Mouse (Mus musculus) megakaryocyte, embryonic 14.5 days (primary cell): ENCODE measurements around the gene Tas2r122. TPM values are rescaled to one million over a fixed set of nuclear protein-coding genes. Genes with fewer than 3 reads are reported as not detected.
"Not testable (repeated sequence)": the region's sequence is repeated elsewhere in the genome, so short reads cannot be mapped to it uniquely, and the experiment has no call there.

Source experiments
- H3K27me3 ChIP-seq: replicated peaks from 2 replicates; pipeline ENCODE3; 2012; ENCODE audit warnings: inconsistent platforms
- H3K36me3 ChIP-seq: replicated peaks from 2 replicates; pipeline ENCODE3; 2012; ENCODE audit warnings: low read length, inconsistent platforms, mixed read lengths
- H3K4me1 ChIP-seq: 2 replicates; pipeline ENCODE4 v1.6.1; 2012; ENCODE audit warnings: inconsistent platforms
- H3K4me3 ChIP-seq: replicated peaks from 2 replicates; pipeline ENCODE3; 2012; ENCODE audit warnings: moderate library complexity, mild to moderate bottlenecking, inconsistent platforms
- H3K9me3 ChIP-seq: 2 replicates; pipeline ENCODE4 v1.6.1; 2012; ENCODE audit warnings: inconsistent platforms
- FLI1 ChIP-seq: IDR thresholded peaks from 2 replicates; pipeline ENCODE4 v1.6.1; 2012; ENCODE audit warnings: low read length, inconsistent platforms, mixed read lengths
- GATA1 ChIP-seq: IDR thresholded peaks from 3 replicates; pipeline ENCODE4 v1.6.1; 2012; ENCODE audit warnings: mixed read lengths, low read length, inconsistent platforms, borderline replicate concordance
- polyA plus RNA-seq: library from polyadenylated mRNA; stranded (reverse); fragments of >175 nt; gene quantifications from 2 replicates; pipeline ENCODE4 v1.2.3, GENCODE M21; 2012; ENCODE audit warnings: low replicate concordance; ENCODE audit not compliant: insufficient read depth

Gene Tas2r122
- polyA plus RNA-seq, result not detected in 2 replicates

DNA sequence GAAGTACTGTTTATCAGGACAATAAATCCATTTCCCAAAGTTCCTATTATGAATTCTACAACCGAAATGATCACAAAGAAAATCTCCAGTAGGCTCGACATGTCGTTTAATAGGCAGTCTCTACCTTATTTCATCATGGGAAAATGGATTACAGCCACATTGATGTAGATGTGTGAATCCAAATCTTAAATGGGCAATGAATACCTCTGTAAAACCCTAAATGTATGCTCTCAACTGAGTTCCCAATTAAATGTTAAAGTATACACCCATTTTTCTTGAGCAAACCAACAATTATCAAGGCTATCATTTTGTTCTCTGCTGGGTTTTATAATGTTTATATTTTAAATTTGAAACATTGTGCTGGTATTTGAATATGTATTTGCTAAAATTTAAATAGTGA is at the start of gene Tas2r122:
Gene Tas2r122, minus strand, starts transcription at position 101 of the 400 bp plus-strand sequence.
- H3K4me1 ChIP-seq, result no peaks in the 10 kb centered on the region
- TF ChIP-seq FLI1 (no peak), GATA1 (no peak)
- H3K27me3 ChIP-seq, result no peaks in the 10 kb centered on the region
- H3K36me3 ChIP-seq, result no peaks in the 10 kb centered on the region
- no peak within 1 kb of the TSS for H3K4me3 ChIP-seq
- peaks cover 4% of the 10 kb centered on the region; the same call in 1 of the 2 replicates for H3K9me3 ChIP-seq

GRCm38 (mm10) chr6:132754430-132754829 is 42.7 kb upstream of the Tas2r122 start, which contains the start of gene Tas2r124:
TSS of gene Tas2r124 (plus strand) at chr6:132754730.
- TF ChIP-seq FLI1 (no peak), GATA1 (no peak)
- Histone ChIP-seq H3K9me3 (peaks cover 4% of the 10 kb centered on the region; the same call in 1 of the 2 replicates), H3K4me3 (no peak within 1 kb of the TSS), H3K27me3 (no peaks in the 10 kb centered on the region), H3K36me3 (no peaks in the 10 kb centered on the region), H3K4me1 (no peaks in the 10 kb centered on the region)

DNA sequence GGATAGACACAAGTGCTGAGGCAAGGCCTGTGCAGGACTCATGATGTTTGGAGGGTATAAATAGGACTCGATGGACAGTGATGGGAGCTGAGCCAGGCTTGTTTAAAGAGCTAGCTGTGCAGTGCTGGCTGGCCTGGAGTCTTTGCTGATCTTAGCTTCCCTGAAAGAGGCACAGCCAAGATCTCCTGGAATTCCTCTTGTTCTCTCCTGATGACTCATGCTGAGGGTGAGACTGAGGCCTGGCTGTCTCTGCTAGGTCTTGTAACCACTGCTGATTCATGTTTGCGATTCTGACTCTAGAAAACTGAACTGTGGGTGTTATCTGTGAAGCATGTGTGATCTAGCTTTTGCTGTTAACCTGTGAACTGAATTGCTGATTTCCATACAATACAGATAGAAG is 38.5 kb upstream of the Tas2r122 start:
- Histone ChIP-seq H3K36me3 (no peaks in the 10 kb centered on the region), H3K4me1 (no peaks in the 10 kb centered on the region), H3K9me3 (peaks cover 4% of the 10 kb centered on the region; the same call in 1 of the 2 replicates), H3K27me3 (no peaks in the 10 kb centered on the region), H3K4me3 (no peak overlapping the region)
- no peak for TF ChIP-seq GATA1
- no peak for TF ChIP-seq FLI1

GRCm38 (mm10) chr6:132737935-132738334 is 26.2 kb upstream of the Tas2r122 start, which contains the start of gene Tas2r115:
TSS of gene Tas2r115 (minus strand) at chr6:132738035.
- Histone ChIP-seq H3K36me3 (no peaks in the 10 kb centered on the region), H3K4me3 (no peak within 1 kb of the TSS), H3K27me3 (no peaks in the 10 kb centered on the region), H3K4me1 (no peaks in the 10 kb centered on the region), H3K9me3 (peaks cover 6% of the 10 kb centered on the region; the same call in 1 of the 2 replicates)
- TF ChIP-seq FLI1, result no peak
- no peak for TF ChIP-seq GATA1

DNA sequence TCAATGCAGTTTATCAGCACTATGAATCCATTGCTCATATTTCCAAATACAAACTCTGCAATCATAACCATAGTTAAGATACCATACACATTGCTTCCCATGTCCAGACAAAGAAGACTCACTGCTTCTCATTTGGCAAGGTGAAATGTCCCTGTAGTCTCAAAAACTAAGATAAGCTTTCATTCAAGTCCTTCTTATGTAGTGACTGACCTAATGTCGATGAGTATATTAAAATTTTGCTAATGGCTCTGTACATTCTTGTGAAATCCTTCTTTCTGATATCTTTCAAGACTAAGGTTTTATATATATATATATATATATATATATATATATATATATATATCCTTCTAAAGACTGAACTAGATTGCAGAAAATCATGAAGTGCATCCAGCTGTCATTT is 10.8 kb downstream of the Tas2r122 start, which contains the start of gene Tas2r121:
Gene Tas2r121, minus strand, starts transcription at position 101 of the 400 bp plus-strand sequence.
- Histone ChIP-seq H3K27me3 (no peaks in the 10 kb centered on the region), H3K9me3 (no peaks in the 10 kb centered on the region)
- no peak for TF ChIP-seq GATA1
- no peak for TF ChIP-seq FLI1

DNA sequence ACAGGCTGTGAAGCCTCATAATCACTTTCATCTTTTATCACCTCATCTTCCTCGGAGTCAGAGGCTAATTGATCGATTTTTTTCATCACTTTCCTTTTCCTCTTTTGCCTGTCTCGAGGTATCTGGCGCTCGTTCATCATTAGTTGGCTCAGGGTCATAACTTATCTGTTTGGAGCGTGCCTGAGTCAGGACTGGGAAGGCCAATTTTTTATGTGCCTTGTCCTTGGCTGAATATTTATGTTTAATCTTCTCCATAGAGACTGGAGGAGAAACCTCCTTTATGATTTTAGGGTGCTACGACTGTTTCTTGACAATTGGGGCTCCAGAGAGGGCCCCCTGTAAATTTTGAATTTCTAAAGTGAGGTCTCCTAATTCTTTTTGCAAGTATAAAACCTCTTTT is 20.1 kb downstream of the Tas2r122 start:
- H3K36me3 ChIP-seq, H3K4me1 ChIP-seq, H3K27me3 ChIP-seq, H3K4me3 ChIP-seq, H3K9me3 ChIP-seq: not testable (repeated sequence)

More for the DNA sequence above, 10.8 kb downstream of the Tas2r122 start, which contains the start of gene Tas2r121:
- Histone ChIP-seq H3K4me3 (no peak within 1 kb of the TSS), H3K4me1 (no peaks in the 10 kb centered on the region), H3K36me3 (no peaks in the 10 kb centered on the region)

Other genes with a start within 250 kb of the Tas2r122 start
- not detected in 2 replicates for gene Prh1, start 142.1 kb downstream of the Tas2r122 start, polyA plus RNA-seq
- gene Prp2, start 116.0 kb downstream of the Tas2r122 start, polyA plus RNA-seq, result not detected in 2 replicates
- gene A630073D07Rik, start 60.4 kb downstream of the Tas2r122 start, polyA plus RNA-seq, result not detected in 2 replicates
- not detected in 2 replicates for gene Tas2r120, start 55.0 kb downstream of the Tas2r122 start, polyA plus RNA-seq
- not detected in 2 replicates for gene Tas2r121, start 10.9 kb downstream of the Tas2r122 start, polyA plus RNA-seq
- not detected in 2 replicates for gene Tas2r115, start 26.1 kb upstream of the Tas2r122 start, polyA plus RNA-seq
- gene Tas2r124, start 42.8 kb upstream of the Tas2r122 start, polyA plus RNA-seq, result not detected in 2 replicates
- gene Tas2r102, start 50.2 kb upstream of the Tas2r122 start, polyA plus RNA-seq, result not detected in 2 replicates
- gene Tas2r136, start 66.2 kb upstream of the Tas2r122 start, polyA plus RNA-seq, result not detected in 2 replicates
- not detected in 2 replicates for gene Tas2r117, start 90.9 kb upstream of the Tas2r122 start, polyA plus RNA-seq
- not detected in 2 replicates for gene Tas2r123, start 135.2 kb upstream of the Tas2r122 start, polyA plus RNA-seq
- not detected in 2 replicates for gene Tas2r116, start 143.5 kb upstream of the Tas2r122 start, polyA plus RNA-seq
- not detected in 2 replicates for gene Tas2r110, start 156.1 kb upstream of the Tas2r122 start, polyA plus RNA-seq
- gene Tas2r113, start 181.1 kb upstream of the Tas2r122 start, polyA plus RNA-seq, result not detected in 2 replicates
- not detected in 2 replicates for gene Tas2r125, start 197.7 kb upstream of the Tas2r122 start, polyA plus RNA-seq
- gene Tas2r129, start 239.2 kb upstream of the Tas2r122 start, polyA plus RNA-seq, result not detected in 2 replicates
- 2.3 TPM in 1 of 2 replicates, not detected in the other for gene Tas2r131, start 246.0 kb upstream of the Tas2r122 start, polyA plus RNA-seq